Mouse (Mus musculus) CD4-positive helper T cell, adult 2 months (primary cell): Measurements from ENCODE around the gene Armh3.
"Not testable (repeated sequence)": the region's sequence is repeated elsewhere in the genome, so short reads cannot be mapped to it uniquely, and the experiment has no call there.

Experiments
- DNase-seq: peaks from one replicate; pipeline ENCODE4 v3.0.0-alpha.2; 2012; ENCODE audit warnings: low read depth, missing footprints, low spot score

Gene Armh3

DNA sequence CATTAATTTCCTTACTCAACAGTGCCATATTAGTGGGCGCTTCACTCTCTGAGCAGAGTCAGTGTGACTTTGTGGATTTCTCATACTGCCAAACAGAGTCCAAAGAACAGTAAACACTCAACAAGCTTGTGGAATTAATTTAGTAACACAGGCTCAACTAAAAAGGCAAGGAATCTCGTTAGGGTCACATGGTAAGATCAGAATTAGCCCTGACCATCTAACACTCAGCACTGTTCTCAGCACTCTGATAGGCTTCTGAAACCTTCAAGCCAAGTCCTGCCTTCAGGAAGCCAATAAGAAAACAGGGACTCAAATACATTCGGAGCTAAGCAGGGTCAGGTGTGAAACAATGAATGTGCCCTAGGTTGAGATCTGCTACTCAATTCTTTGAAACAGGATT lies 172.1 kb downstream of the Armh3 start:
- no peak for DNase-seq

DNA sequence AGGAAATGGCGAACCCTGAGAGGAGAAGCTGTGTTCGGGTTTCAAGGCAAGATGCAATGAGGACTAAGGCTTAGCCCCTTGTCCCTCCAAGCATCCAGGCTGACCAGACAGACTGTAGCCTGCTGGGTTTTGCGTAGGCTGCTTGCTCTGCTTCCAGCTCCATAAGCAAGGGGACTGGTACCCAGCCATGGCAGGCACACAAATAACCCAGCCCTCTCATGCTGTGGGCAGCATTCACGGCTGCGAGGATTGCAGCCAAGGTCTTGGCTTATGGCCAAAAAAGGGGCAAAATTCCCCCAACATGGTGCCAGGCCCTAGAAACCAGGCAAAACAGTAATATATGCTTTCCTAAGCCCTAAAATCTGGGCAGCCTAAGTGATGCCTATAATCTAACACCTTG lies 176.5 kb downstream of the Armh3 start:
- DNase-seq, result no peak

DNA sequence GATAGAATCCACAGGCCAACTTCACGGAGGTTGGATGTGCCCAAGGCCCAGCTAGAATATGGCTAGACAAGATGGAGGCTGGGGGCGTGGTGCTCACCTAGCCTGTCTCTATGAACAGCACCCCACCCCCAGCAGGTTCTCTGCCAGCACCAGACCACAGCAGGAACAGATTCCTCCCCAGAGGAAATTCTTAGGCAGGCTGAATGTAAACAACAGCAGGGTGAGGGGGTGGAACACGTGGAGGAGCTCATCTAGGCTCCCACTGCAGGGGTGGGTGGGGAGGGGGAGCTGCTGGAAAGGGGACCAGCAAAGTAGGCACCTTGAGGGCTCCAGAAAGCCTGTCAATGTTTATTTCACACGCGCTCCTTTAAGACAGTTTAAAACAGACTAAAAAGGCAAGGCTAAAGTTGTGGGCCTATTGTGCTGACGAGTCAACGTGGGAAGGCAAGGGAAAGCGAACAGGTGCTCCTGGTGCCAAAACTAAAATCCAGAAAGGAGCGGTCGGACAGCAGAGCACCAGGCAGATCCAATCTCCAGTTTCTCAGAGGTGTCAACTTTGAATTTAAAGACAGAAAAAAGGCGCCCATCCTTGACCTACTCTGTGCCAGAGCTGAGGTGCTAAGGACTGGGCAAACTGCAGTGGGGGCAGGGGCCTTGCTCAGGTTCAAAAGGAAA lies 180.3 kb downstream of the Armh3 start:
- no peak for DNase-seq

DNA sequence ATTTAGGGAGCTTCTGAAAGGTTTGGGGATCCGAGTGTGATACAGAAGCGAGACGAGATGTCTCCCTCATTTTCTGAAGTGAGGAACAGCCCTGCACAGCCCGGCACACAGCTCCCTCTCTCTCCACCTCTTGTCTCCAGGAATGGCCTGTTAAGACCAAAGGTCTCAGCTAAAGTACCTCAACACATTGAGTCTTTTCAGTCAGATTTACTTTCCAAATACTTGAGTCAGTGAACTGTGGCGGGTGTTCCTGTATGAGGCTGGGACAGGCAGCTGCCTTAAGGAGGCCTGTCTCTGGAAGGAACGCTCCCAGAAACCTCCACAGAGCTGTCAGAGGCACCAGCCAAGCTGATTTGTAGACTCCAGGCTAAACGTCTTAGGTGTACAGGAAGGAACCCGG lies 181.6 kb downstream of the Armh3 start:
- DNase-seq, result no peak

DNA sequence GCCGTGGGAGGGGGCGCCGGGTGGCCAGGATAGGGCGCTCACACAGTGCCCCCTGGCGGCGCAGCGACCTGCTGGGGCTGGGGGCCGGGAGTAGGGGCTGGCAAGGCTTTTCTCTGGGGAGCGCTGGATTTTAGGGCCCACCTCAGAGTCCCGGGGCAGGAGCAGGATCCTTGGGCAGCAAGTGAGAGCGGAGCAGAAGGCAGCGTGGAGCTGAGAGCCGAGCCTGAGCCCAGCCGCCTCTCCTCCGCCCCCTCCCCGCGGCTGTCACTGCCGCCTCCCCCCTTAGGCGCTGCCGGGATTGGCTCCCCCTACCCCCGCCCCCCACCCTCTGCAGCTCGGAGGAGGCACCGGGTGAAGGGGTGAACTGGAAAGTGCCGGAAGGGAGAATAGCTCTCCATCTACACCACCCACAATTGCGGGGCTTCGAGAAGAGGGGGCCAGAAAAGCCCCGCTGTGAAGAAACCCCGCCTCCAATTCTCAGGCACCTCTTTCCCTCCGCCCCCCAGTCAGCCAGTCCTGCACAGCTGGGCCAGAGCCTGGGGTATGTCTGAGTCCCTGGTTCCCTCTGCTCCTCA lies 182.4 kb downstream of the Armh3 start, which contains the start of gene Kcnip2:
Gene Kcnip2, minus strand, starts transcription at position 231 of the 575 bp plus-strand sequence.
- DNase-seq, result peak; percentile 37

DNA sequence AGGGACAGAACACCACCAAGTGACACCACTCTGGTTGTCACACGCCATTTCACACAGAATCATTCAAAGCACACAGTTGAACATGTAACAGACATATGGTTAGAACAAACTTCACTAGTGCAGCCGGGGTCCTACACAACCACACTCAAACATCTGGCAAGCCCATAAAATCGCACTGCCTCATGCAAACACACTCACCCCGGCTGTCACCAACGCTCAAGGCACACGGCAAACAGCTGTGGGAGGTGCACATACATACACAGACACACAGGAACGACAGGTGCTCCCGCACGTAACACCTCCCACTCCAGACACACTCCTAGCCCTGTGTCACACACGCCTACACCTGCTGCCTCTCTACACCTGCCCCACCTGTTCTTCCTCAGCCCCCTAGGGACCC lies 183.1 kb downstream of the Armh3 start:
- DNase-seq, result no peak

DNA sequence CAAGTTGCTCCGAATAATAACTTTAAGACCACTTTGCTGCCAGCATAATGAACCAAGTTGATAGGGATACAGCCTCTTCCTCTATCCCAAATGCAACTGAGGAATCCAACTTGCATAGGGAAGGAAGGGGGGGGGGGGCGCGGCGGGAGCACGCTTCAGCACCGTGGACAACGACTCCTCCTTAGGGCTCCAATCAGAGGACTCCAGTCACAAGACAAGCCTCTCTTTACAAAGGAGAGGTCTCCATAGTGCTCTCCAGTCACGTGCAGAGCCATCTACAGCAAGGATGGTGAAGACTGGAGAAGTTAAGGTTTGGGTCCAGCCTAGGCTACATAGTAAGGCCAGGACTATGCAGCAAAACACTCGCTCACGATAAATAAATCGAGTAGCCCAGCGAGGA lies 184.5 kb downstream of the Armh3 start:
- DNase-seq, result no peak

DNA sequence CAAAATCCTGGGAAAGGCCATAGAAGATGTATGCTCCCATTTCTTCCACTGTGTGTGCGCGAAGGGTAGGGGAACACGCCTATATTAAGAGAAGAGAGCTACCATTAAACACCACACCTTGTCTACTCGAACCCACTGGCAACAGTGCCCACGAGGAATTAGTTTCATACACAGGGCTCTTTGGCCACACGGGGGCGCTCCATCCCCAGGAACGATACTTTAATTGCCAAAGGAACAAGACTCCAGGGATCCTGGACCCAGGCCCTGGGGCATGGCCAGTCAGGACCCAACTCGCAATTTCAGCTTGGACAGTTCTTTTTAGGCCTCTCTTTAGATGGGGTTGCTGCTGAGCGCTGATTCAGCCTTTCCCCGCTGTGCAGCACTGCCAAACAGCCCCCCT lies 185.0 kb downstream of the Armh3 start:
- DNase-seq, result peak; percentile 78

DNA sequence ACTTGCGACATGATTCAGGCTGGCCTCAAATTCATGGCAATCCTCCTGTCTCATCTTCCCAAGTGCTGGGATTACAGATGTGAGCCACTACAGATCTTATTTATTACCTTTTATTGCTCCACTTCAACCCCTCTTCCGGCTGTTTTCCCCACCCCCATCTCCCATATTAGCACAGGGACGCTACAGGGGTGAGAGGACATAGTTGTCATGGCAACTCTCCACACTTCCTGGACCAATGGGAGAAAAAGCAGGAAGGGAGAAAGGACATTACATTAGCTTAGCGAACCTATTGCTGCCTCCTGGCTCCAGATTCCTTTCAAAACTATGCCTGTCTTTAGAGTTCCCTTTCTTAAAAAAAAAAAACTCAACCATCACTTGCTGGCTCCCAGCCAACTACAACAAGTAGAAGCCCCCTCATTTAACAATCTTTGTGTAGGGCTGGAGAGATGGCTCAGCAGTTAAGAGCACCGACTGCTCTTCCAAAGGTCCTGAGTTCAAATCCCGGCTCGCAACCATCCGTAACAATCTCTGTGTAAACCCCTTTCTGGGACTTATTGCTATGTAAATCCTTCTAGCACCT lies 185.5 kb downstream of the Armh3 start:
- no peak for DNase-seq

DNA sequence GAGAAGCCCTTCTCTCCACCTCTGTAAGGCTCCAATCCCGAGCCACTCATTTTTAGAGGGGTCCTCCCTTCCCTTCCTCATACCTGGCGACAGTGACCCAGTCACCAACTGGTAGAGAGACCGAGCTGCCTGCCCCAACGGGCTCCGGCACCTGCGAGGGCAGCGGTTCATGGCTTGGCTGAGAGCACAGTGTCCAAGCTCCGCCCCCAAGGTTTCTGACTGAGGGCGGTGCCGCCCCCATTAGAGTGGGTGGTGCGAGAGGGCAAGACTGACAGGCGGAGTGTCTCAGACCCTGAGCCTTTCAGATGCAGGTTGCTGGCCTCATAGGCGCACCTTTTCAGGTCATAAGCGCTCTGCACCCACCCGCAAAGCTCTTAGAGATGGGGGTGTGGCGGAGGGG lies 186.2 kb downstream of the Armh3 start:
- peak; percentile 70 for DNase-seq

DNA sequence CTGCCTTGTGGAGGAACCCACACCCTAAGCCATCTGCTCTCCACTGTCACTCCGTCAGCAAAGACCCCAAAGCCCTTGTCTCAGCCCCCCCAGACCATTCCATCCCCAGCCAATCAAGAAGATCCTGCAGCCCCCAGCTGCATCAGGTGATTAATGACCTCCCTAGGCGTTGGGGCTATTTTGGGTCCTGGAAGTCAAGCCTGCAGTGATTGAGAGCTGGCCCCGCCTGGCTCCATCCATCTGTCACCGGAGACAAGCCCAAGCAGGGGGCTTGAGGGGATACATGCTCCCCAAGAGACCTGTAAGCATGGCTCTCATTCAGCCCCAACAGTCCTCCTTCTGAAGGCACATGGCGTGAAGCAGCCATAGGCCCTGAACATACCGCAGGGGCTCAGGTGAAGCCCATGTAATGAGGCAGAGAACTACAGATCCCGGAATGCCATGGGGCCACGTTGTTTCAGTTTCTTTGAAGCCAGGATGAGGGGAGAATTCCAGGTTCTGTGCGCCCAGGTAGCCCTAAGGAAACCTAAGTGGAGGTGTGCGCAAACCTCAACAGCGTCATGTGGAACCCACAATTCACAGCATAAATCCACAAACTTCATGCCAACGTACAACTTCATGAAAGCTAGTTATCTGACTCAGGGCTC lies 187.1 kb downstream of the Armh3 start:
- no peak for DNase-seq

DNA sequence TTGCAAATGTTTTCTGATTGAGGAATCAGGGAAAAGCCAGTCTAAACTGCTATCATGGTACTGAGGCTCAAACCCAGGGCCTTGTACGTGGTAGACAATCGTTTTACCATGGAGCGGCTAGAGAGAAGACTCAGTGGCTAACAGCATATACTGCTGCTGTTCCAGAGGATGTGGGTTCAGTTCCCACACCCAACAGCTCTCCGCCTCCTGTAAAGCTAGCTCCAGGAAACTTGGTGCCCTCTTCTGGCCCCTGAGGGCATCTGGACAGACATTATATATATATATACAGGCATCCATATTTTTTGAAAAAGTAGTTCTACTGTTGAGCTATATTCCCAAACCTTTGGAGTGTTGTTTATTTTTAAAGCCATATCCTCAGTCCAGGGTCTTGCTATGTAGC lies 190.6 kb downstream of the Armh3 start:
- DNase-seq, result peak; percentile 58

DNA sequence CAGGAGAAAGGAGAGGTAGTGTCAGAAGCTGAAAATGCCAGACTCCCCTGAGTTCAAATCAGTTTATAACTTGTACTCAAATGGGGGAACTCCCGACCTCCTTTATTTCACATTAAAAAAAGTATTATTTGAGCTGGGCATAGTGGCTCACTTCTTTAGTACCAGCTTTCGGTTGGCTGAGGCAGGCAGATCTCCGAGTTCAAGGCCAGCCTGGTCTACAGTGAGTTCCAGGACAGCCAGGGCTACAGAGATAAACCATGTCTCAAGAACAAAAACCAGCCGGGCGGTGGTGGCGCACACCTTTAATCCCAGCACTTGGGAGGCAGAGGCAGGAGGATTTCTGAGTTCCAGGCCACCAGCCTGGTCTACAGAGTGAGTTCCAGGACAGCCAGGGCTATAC lies 192.5 kb downstream of the Armh3 start:
- not testable (repeated sequence) for DNase-seq

DNA sequence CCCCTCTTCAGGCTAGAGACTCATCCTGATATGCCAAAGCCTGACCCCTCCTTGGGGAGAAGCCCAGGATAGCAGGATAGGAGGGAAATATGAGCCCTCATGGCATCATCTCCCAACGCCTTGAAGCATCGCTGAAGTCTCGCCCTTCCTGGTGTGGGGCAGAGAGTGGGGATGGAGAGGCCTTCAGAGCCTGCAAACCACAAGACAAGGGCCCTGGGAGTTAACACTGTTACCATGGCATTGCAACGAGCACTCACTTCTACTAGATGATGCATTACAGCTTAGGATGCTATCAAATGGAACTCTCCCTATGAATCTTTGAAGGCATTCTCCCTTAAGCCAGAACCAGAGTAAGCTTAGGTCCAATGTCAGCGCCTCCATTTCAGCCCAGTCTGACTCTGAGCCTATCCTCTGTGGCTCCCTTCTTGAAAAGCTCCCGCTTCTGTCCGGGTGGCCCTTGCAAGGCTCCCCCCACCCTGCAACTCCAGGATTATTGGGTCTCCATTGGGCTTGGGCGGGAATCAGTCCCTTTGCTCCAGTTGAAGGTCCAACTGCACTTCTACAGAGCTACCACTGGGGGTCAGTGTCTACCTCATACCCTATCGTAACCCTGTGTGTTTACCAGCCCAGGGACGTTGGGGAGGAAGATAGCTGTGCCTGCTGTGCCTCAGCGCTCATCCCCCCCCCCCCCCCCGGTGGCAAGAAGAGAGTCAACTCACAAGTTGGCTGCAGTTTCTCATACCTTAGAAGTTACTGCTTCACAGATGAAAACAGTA lies 193.5 kb downstream of the Armh3 start:
- DNase-seq, result peak; percentile 76

DNA sequence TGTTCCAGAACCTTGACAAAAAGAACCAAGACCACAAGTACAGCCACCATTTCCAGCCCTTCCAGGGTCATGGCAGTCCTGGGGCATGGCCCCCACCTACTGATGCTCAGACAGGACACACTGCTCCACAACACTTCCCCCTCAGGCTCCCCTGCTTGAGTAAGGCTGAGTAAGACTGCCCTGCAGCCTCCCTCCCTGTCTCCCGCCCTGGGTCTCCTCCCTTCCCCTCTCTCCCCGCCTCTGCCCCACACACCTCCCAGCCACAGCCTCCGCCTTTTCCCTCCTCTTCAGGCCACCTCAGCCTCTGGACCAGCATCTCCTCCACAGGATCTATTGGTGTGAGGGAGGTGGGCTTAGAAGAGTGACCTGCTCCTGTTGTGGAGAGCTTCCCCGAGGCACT lies 194.9 kb downstream of the Armh3 start:
- DNase-seq, result no peak

DNA sequence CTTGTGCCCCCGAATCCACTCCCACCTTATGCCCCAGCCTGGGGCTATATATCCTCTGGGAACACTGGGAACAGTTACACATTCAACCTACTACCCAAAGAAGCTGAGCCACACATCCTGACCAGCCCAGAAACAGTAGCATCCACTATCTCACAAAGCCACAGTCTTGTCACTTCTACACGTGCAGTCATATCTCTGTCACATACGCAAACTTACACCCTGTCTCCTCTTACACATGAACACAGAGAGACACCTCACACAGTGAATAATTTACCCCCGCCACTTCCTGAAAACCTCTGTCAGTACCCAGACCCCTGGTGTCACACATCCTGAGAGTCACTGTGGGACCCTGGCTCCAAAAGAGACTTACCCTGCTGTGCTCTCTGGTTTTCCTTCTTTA lies 195.6 kb downstream of the Armh3 start:
- no peak for DNase-seq

DNA sequence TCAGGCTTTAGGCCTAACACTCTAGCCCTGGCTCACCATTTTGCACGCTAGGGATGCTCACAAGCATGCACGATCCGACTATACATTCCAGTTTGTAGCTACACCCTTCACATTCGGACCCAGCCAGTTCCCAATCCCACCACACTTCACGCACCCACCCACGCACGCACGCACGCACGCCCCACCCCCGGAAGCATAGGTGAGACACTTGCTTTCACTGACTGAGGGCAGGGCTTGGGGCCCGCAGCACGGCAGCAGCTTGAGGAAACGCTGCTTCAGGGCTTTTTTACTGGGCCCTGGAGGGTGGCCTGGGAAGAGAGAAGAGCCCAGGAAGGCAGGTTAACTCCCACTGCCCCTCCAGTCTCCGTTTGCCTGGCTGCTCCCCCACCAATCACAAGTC lies 201.4 kb downstream of the Armh3 start:
- DNase-seq, result peak; percentile 75

DNA sequence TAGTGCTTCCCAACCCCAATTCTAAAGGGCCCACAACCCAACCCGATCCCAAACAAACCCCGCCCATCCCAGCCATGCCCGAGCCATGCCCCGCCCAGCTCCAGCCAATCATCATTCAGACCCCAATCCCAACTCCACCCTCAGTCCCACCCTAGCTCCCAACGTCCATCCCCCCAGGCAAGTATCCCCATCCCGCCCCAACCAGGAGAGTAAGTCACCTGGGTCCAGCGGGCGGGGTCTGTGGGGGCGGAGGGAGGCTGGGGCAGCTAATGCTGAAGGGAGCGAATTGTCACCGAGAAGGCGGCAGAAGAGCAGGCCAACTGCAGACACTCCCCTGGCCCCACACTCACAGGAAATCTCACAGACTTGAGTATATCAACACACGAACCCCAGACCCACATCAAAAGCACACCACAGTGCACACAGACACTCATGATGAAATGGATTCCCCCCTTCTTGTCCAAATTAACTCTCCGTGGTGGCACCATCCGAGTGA lies 202.2 kb downstream of the Armh3 start:
- DNase-seq, result peak; percentile 90

DNA sequence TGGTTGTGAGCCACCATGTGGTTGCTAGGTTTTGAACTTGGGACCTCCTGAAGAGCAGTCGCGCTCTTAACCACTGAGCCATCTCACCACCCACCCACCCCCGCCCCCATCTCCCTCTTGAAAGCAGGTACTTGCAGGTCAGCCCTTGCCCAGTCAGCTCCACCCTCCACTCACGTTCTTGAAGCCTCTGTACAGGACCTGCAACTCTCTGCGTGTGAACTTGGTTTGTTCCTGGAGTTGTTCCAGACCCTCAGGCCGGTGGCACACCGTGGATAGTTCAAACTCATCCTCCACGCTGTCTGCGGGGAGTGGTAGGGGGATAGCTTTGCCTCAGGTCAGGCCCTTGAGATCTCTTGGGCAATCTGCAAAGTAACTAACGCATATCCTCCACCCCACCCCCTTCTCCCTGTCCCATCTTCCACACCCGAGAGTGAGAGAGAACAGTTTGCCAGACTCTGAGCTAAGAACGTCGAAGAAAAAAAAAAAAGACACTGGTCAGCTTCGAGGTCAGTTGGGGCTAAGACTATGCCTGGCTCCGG lies 202.8 kb downstream of the Armh3 start:
- no peak for DNase-seq

DNA sequence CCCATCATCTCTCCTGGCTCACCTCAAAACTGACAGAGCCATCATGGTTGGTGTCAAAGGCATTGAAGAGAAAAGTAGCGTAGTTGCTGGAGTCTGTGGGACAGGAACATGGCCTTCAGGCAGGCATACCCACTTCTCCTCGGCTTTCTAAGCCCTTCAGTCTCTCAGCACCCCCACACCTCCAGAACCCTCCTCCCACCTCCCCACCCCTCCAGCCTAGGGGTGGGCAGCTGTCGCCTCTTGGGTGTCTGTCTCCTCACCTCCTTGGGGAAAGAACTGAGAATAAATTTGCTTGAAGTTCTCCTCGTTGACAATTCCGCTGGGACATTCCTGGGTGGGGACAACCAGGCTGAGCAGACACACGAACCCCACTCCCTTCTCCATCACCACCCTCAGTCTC lies 203.6 kb downstream of the Armh3 start:
- DNase-seq, result no peak

DNA sequence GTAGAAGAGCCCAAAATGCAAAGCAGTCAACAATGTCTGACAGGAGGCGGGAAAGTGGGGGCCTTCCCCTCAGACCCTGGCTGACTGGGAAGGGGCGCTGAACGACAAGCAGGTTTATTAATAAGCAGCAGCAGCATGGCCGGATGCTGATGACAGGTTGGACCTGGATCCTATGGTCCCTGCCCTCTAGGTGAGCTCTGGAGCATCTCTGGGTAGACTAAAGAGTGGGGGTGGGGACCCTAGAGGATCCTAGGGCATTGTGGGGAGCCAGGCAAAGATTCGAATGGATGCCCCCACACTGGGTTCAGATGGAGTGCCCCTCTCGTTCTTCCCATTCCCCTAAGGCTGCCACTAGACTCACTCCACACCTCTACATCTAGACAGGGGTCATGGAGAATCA lies 205.9 kb downstream of the Armh3 start:
- DNase-seq, result no peak
